Comparison of ENCODE assay signal across 19 mouse cellular contexts in genomic region chr9:64125307-64125706, GRCm38 (mm10). TPM values are rescaled to one million over a fixed set of nuclear protein-coding genes. Genes with fewer than 3 reads are reported as not detected.
DNase-seq lines count a peak whose midpoint lies in the region; ATAC-seq and TF ChIP-seq lines count a peak whose summit lies in the region.
"Had no signal": no experiment of that assay in that cellular context is flagged by ENCODE, and none has a peak within 500 bp of the region (broad histone marks: within the 10 kb centered on the region; RNA-seq: fewer than 3 reads in every experiment).

No protein-coding gene starts in this region.

- DNase-seq in heart, postnatal 0 days (ENCODE audit: low spot score): peak; percentile 30
- no peak for DNase-seq in heart, adult 18-20 months
- peak; percentile 11 for DNase-seq in retina, postnatal 1 day
- DNase-seq in retina, embryonic 14.5 days (ENCODE audit: low spot score): no peak
- peak; percentile 74 for DNase-seq in gastrocnemius, postnatal 14 days
- DNase-seq in adipocyte (ENCODE audit: low spot score): no peak
- no peak for DNase-seq in adrenal gland, adult 2 months
- no peak for DNase-seq in liver, postnatal 0 days
- DNase-seq: cerebellum, adult 9-10 months; layer of hippocampus, postnatal 36 days; lung, postnatal 36 days; right cerebral cortex, postnatal 14 days had no signal

- no peak overlapping the region for H3K9ac ChIP-seq in heart, postnatal 0 days (replicated peaks; ENCODE audit: low read depth, low read length)
- no peak overlapping the region for H3K9ac ChIP-seq in liver, postnatal 0 days (replicated peaks)
- H3K9ac ChIP-seq: embryonic facial prominence, embryonic 12.5 days; heart, embryonic 15.5 days; midbrain, embryonic 15.5 days; neural tube, embryonic 15.5 days had no signal

- H3K4me2 ChIP-seq in heart, postnatal 0 days (ENCODE audit: low read depth, low read length): no peak overlapping the region
- no peak overlapping the region for H3K4me2 ChIP-seq in liver, postnatal 0 days (ENCODE audit: low read depth, low read length)
- H3K4me2 ChIP-seq: embryonic facial prominence, embryonic 12.5 days; liver, embryonic 11.5 days; midbrain, embryonic 15.5 days; neural tube, embryonic 15.5 days had no signal

- peak; percentile 39 for ATAC-seq in heart, postnatal 0 days (ENCODE audit: insufficient read depth, low read depth)
- no peak for ATAC-seq in liver, postnatal 0 days
- ATAC-seq: midbrain, embryonic 15.5 days had no signal

- no peak for TF ChIP-seq CTCF in heart, postnatal 0 days (IDR thresholded peaks at IDR 0.05; ENCODE audit: low read depth)
- TF ChIP-seq CTCF in liver, postnatal 0 days (IDR thresholded peaks at IDR 0.05; ENCODE audit: low read depth): no peak

- intact Hi-C loops in gastrocnemius, postnatal 14 days (cut with DNase I; ENCODE audit: low total_unique reads): no loop called here

- H3K36me3 ChIP-seq in heart, postnatal 0 days (replicated peaks; ENCODE audit: control insufficient read depth, insufficient read depth, low read length): no peaks in the 10 kb centered on the region
- H3K36me3 ChIP-seq in liver, postnatal 0 days (replicated peaks; ENCODE audit: insufficient read depth, low read length): no peaks in the 10 kb centered on the region
- H3K36me3 ChIP-seq: embryonic facial prominence, embryonic 12.5 days; heart, embryonic 15.5 days; midbrain, embryonic 15.5 days; neural tube, embryonic 15.5 days had no signal

- H3K4me1 ChIP-seq in heart, postnatal 0 days (ENCODE audit: control insufficient read depth, insufficient read depth): 0 out of 2 replicates have a peak, but pooled peaks cover 6% of the 10 kb centered on the region
- no peaks in the 10 kb centered on the region for H3K4me1 ChIP-seq in liver, postnatal 0 days (ENCODE audit: insufficient read depth)
- H3K4me1 ChIP-seq: midbrain, embryonic 15.5 days; neural tube, embryonic 15.5 days had no signal

- peak overlapping the region; percentile 34; the same call in 1 of the 2 replicates for H3K27ac ChIP-seq in heart, postnatal 0 days (ENCODE audit: low read depth)
- no peak overlapping the region for H3K27ac ChIP-seq in liver, postnatal 0 days (ENCODE audit: low read depth)
- H3K27ac ChIP-seq: embryonic facial prominence, embryonic 12.5 days; heart, embryonic 15.5 days; midbrain, embryonic 15.5 days; neural tube, embryonic 15.5 days had no signal

- no peak for TF ChIP-seq EP300 in heart, postnatal 0 days (IDR thresholded peaks at IDR 0.05; ENCODE audit: low read depth)
- no peak for TF ChIP-seq EP300 in liver, postnatal 0 days (IDR thresholded peaks at IDR 0.05; ENCODE audit: low read depth)

- H3K4me3 ChIP-seq in heart, postnatal 0 days (ENCODE audit: low read depth, low read length): no peak overlapping the region
- no peak overlapping the region for H3K4me3 ChIP-seq in liver, postnatal 0 days (ENCODE audit: low read depth, low read length)
- H3K4me3 ChIP-seq: embryonic facial prominence, embryonic 12.5 days; heart, embryonic 15.5 days; midbrain, embryonic 15.5 days; neural tube, embryonic 15.5 days had no signal

- H3K27me3 ChIP-seq in heart, postnatal 0 days (ENCODE audit: control insufficient read depth, insufficient read depth, low read length): no peaks in the 10 kb centered on the region
- no peaks in the 10 kb centered on the region for H3K27me3 ChIP-seq in liver, postnatal 0 days (ENCODE audit: insufficient read depth, low read length)
- H3K27me3 ChIP-seq: embryonic facial prominence, embryonic 12.5 days; heart, embryonic 15.5 days; midbrain, embryonic 15.5 days; neural tube, embryonic 15.5 days had no signal

- H3K9me3 ChIP-seq in heart, postnatal 0 days (replicated peaks; ENCODE audit: control insufficient read depth, low read length): no peaks in the 10 kb centered on the region
- no peaks in the 10 kb centered on the region for H3K9me3 ChIP-seq in liver, postnatal 0 days (ENCODE audit: low read length)
- H3K9me3 ChIP-seq: embryonic facial prominence, embryonic 12.5 days; heart, embryonic 15.5 days; midbrain, embryonic 15.5 days; neural tube, embryonic 15.5 days had no signal

- 34% methylated on average over 3 of the region's 3 CpGs for WGBS in heart, postnatal 0 days
- 73% methylated on average over 3 of the region's 3 CpGs for WGBS in liver, postnatal 0 days (ENCODE audit: insufficient replicate concordance)

RNA-seq across cellular contexts. Expression of gene Lctl, which starts 8.4 kb away (rescaled TPM):
- total RNA-seq in heart, postnatal 0 days (2014; rRNA removed; ENCODE audit: low replicate concordance): not detected in 2 replicates
- 0.21 TPM in 1 of 2 replicates, not detected in the other for polyA plus RNA-seq in heart, postnatal 0 days (2015; fragmentation: Nextera tagmentation; extraction: Ambion mirVana)
- total RNA-seq in heart, adult 18-20 months (2021): not detected
- total RNA-seq in gastrocnemius, postnatal 14 days (2021): under 1 TPM in 1 of 2 experiments, not detected in 1; 0.18 TPM
- total RNA-seq in adrenal gland, adult 2 months (2021): under 1 TPM; 0.55 to 0.72 TPM
- polyA plus RNA-seq in adrenal gland, adult 2 months (2012; rRNA removed): 6.9 and 10.6 TPM in 2 replicates
- not detected in 2 replicates for polyA plus RNA-seq in liver, postnatal 0 days (2015; fragmentation: Nextera tagmentation; extraction: Ambion mirVana)
- total RNA-seq: layer of hippocampus, postnatal 36 days had no signal
- polyA plus RNA-seq: embryonic facial prominence, embryonic 12.5 days; intestine, embryonic 14.5 days; liver, embryonic 11.5 days; midbrain, embryonic 15.5 days; neural tube, embryonic 15.5 days; stomach, embryonic 14.5 days had no signal

RNA-seq across cellular contexts. Expression of gene Zwilch, which starts 47.6 kb away (rescaled TPM):
- total RNA-seq in heart, postnatal 0 days (2014; rRNA removed; ENCODE audit: low replicate concordance): 9.8 and 28.8 TPM in 2 replicates
- polyA plus RNA-seq in heart, postnatal 0 days (2015; fragmentation: Nextera tagmentation; extraction: Ambion mirVana): 3.8 and 4.9 TPM in 2 replicates
- under 1 TPM; 0.64 to 0.99 TPM for total RNA-seq in heart, adult 18-20 months (2021)
- 1 to 10 TPM; 1.9 to 2.1 TPM for total RNA-seq in gastrocnemius, postnatal 14 days (2021)
- 1 to 10 TPM; 2.1 to 5.4 TPM for total RNA-seq in adrenal gland, adult 2 months (2021)
- polyA plus RNA-seq in adrenal gland, adult 2 months (2012; rRNA removed): 0.50 and 0.55 TPM in 2 replicates
- polyA plus RNA-seq in liver, postnatal 0 days (2015; fragmentation: Nextera tagmentation; extraction: Ambion mirVana): 2.7 and 4.1 TPM in 2 replicates

RNA-seq across cellular contexts. Expression of gene Rpl4, which starts 47.9 kb away (rescaled TPM):
- total RNA-seq in heart, postnatal 0 days (2014; rRNA removed; ENCODE audit: low replicate concordance): 667 and 760 TPM in 2 replicates
- 537 and 545 TPM in 2 replicates for polyA plus RNA-seq in heart, postnatal 0 days (2015; fragmentation: Nextera tagmentation; extraction: Ambion mirVana)
- total RNA-seq in heart, adult 18-20 months (2021): 100 to 1,000 TPM; 464 to 493 TPM
- total RNA-seq in gastrocnemius, postnatal 14 days (2021): 100 to 1,000 TPM; 594 to 710 TPM
- 1,000 to 10,000 TPM in 1 of 2 experiments, 100 to 1,000 TPM in 1; 966 to 1,016 TPM for total RNA-seq in adrenal gland, adult 2 months (2021)
- 83.8 and 120 TPM in 2 replicates for polyA plus RNA-seq in adrenal gland, adult 2 months (2012; rRNA removed)
- 600 and 612 TPM in 2 replicates for polyA plus RNA-seq in liver, postnatal 0 days (2015; fragmentation: Nextera tagmentation; extraction: Ambion mirVana)

RNA-seq across cellular contexts. Expression of gene Snapc5, which starts 53.8 kb away (rescaled TPM):
- 2.5 and 4.2 TPM in 2 replicates for total RNA-seq in heart, postnatal 0 days (2014; rRNA removed; ENCODE audit: low replicate concordance)
- 31.7 and 32.0 TPM in 2 replicates for polyA plus RNA-seq in heart, postnatal 0 days (2015; fragmentation: Nextera tagmentation; extraction: Ambion mirVana)
- 10 to 100 TPM; 20.2 to 23.9 TPM for total RNA-seq in heart, adult 18-20 months (2021)
- 10 to 100 TPM; 15.6 to 16.4 TPM for total RNA-seq in gastrocnemius, postnatal 14 days (2021)
- 10 to 100 TPM; 26.0 to 28.5 TPM for total RNA-seq in adrenal gland, adult 2 months (2021)
- polyA plus RNA-seq in adrenal gland, adult 2 months (2012; rRNA removed): 2.1 and 2.2 TPM in 2 replicates
- 12.7 and 14.8 TPM in 2 replicates for polyA plus RNA-seq in liver, postnatal 0 days (2015; fragmentation: Nextera tagmentation; extraction: Ambion mirVana)

Comparison
In these comparisons a context has a peak if more than half of its experiments do, and no peak if none do; other contexts are left out.
1. DNase-seq: peak in heart, postnatal 0 days (single experiment), retina, postnatal 1 day (single experiment) and gastrocnemius, postnatal 14 days (single experiment); none in heart, adult 18-20 months (0 of 2), retina, embryonic 14.5 days (single experiment), adipocyte (single experiment), adrenal gland, adult 2 months (single experiment) and liver, postnatal 0 days (single experiment).